Mouse (Mus musculus) adrenal gland (tissue): ENCODE data around the gene Olfr480.

Experiments
- intact Hi-C: fragments of 180-260 bp; cut with DNase I; formaldehyde crosslinking; loops from one replicate; pipeline ENCODE4 v1.15.1; 2025
- long read RNA-seq, 2 experiments: library from polyadenylated mRNA; unstranded; transcript quantifications; one replicate each; pipeline ENCODE4 v2.0.0; 2020; ENCODE audit warnings: borderline replicate concordance in 1 of 2; ENCODE audit not compliant: insufficient replicate concordance in 1 of 2

Gene Olfr480
- long read RNA-seq, experiment 1: 0 reads
- long read RNA-seq, experiment 2: 0 reads

- intact Hi-C loops: no loop called here
Measured at GRCm38 (mm10) chr7:108067246-108067645, at the start of gene Olfr480. TSS of gene Olfr480 (minus strand) at chr7:108067346.

DNA sequence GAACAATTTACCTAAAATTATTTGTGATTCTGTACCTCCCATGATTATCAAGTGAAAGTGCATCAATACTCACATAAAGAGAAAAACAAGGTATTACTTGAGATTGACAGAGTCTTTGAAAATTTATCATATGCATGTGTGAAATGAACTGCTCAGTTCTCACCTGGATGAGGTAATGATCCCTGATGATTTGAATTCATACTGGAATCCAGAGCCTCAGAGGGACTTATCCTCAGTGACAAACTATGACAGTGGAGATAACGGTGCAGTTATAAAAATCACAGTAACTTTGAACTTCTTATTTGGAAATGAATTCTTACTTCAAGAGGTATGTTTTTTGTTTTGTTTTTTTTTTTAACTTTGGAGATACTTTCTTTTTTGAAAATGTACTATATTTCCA is 33.4 kb upstream of the Olfr480 start, which contains the start of gene Olfr483:
Olfr483 (plus strand) TSS at position 301 of the 400 bp plus-strand sequence.
- intact Hi-C loops: no loop called here

DNA sequence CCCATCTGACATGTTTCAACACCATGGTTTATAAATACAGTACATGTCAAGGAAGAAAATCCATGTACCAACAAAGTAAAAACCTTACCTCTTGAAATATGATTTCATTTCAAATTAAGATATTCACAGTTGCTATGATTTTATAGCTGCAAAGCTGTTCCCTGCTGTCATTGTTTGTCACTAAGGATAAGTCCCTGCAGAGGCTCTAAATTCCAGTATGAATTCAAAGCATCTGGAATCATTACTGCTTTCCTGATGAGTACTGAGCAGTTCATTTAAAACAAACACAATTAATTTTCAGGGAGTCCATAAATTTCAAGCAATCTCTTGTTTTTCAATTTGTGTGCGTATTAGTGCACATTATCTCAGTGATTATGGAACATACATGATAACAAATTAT is 30.3 kb upstream of the Olfr480 start, which contains the start of gene Olfr482:
Olfr482 (minus strand) TSS at position 101 of the 400 bp plus-strand sequence.
- intact Hi-C loops: no loop called here

DNA sequence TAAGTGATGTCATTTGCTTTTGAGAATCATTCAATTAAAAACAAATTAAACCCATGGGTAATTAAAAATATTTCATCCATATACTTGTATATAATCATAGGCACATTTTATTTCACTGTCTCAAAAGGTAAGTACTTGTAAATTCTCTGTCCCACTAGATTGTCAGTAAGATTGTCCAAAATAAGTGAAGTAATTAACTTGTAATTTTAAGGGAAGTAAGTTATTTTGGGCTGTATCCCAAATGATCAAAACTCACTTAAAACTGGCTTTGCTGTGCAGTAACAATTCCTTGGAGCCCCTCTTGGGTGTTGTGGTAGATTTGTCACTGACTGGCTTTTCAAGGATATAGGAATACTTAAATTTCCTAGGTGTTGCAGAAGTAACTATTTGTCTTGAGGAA is 12.4 kb upstream of the Olfr480 start, which contains the start of gene Olfr481:
Olfr481 (plus strand) TSS at position 301 of the 400 bp plus-strand sequence.
- intact Hi-C loops: no loop called here

- intact Hi-C loops: no loop called here
Measured at GRCm38 (mm10) chr7:108050393-108050792, 16.8 kb downstream of the Olfr480 start, which contains the start of gene Olfr479. TSS of gene Olfr479 (plus strand) at chr7:108050693.

- intact Hi-C loops: no loop called here
Measured at GRCm38 (mm10) chr7:108033889-108034288, 33.3 kb downstream of the Olfr480 start, which contains the start of gene Olfr478. TSS of gene Olfr478 (minus strand) at chr7:108033989.
